Mouse (Mus musculus): ENCODE data around the gene Zfp941.

GRCm38 (mm10) chr7:140839556-140839955, 17.6 kb upstream of the Zfp941 start:
- TF ChIP-seq CTCF (IDR thresholded peaks at IDR 0.05; ENCODE audit: low read depth) (no peak), EP300 (IDR thresholded peaks at IDR 0.05; ENCODE audit: low read depth) (no peak)

Measured in heart, postnatal 0 days (tissue).